Mouse (Mus musculus) forebrain, embryonic 11.5 days (tissue): ENCODE results near the gene Knop1. TPM values are rescaled to one million over a fixed set of nuclear protein-coding genes. Genes with fewer than 3 reads are reported as not detected.

Source experiments
- ATAC-seq: fragments of 200-750 bp; cut with Nextera tagmentation; replicated peaks from 2 replicates; pipeline ENCODE4 v1.8.0; 2017; ENCODE audit warnings: moderate TSS enrichment; ENCODE audit not compliant: low FRiP score
- DNase-seq: peaks from one replicate; pipeline ENCODE4 v3.0.0-alpha.2; 2017; ENCODE audit warnings: low spot score
- H3K27ac ChIP-seq: fragments of 300-500 bp; sonication (generic); 2 replicates; pipeline ENCODE4 v1.5.1; 2014; ENCODE audit warnings: low read depth, low read length
- H3K27me3 ChIP-seq: fragments of 300-500 bp; sonication (generic); 2 replicates; pipeline ENCODE4 v1.6.1; 2014; ENCODE audit warnings: mild to moderate bottlenecking, low read length, mixed read lengths; ENCODE audit not compliant: control insufficient read depth, insufficient read depth
- H3K36me3 ChIP-seq: fragments of 300-500 bp; sonication (generic); 2 replicates; pipeline ENCODE4 v1.6.1; 2014; ENCODE audit warnings: mild to moderate bottlenecking, low read length, moderate library complexity, mixed read lengths; ENCODE audit not compliant: control insufficient read depth, insufficient read depth
- H3K4me1 ChIP-seq: fragments of 300-500 bp; sonication (generic); replicated peaks from 2 replicates; pipeline ENCODE4 v1.6.1; 2014; ENCODE audit warnings: low read length, mixed read lengths; ENCODE audit not compliant: control insufficient read depth, insufficient read depth
- H3K4me2 ChIP-seq: fragments of 300-500 bp; sonication (generic); 2 replicates; pipeline ENCODE4 v1.6.1; 2014; ENCODE audit warnings: low read depth, mild to moderate bottlenecking, low read length, moderate library complexity, mixed read lengths; ENCODE audit not compliant: severe bottlenecking
- H3K4me3 ChIP-seq: fragments of 300-500 bp; sonication (generic); 2 replicates; pipeline ENCODE4 v1.5.1; 2014; ENCODE audit warnings: low read depth, low read length
- H3K9ac ChIP-seq: fragments of 300-500 bp; sonication (generic); 2 replicates; pipeline ENCODE4 v1.6.1; 2014; ENCODE audit warnings: low read length
- H3K9me3 ChIP-seq: fragments of 300-500 bp; sonication (generic); 2 replicates; pipeline ENCODE4 v1.6.1; 2016; ENCODE audit warnings: low read length, mixed read lengths; ENCODE audit not compliant: control insufficient read depth
- WGBS: fragments of 180-500 bp; shearing (Covaris S2); extraction: QIAGEN DNeasy Blood & Tissue Kit; methylation state at CpG from one replicate; pipeline ENCODE4 v1.1.7; 2014; 5-methylcytosine and 5-hydroxymethylcytosine counted together
- polyA plus RNA-seq: library from polyadenylated mRNA; unstranded; fragments of >200 nt; fragmentation: Nextera tagmentation; extraction: Ambion mirVana; gene quantifications from 2 replicates; pipeline ENCODE4 v1.2.1, GENCODE M21; 2014

Gene Knop1
- polyA plus RNA-seq, 1 experiment from 2014 or later: 127 TPM

DNA sequence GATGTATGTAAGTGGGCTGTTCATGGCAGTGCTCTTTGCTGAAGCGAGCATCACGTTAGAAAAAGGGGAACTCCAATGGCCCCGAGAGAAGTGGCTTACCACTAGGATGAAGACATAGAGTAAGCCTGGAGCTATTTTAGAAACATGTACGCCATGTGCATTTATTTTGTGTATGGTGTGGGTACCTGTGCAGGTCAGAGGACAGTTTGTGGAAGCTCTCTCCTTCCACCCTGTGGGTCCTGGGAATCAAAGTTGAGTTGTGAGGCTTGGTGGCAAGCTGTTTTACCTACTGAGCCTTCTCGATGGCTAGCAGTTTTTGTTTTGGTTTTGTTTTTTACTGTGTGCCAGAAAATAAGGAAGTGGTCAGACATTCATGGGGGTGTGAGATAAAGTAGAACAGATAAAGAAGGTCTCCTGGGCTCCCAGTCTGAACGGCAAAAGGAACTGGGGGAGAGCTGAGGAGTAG is 57.9 kb downstream of the Knop1 start:
- H3K36me3 ChIP-seq: no peaks in the 10 kb centered on the region; the same call in 1 of the 2 replicates
- H3K27me3 ChIP-seq: no peaks in the 10 kb centered on the region
- ATAC-seq: no peak
- WGBS: 92% methylated on average over 6 of the region's 6 CpGs
- H3K4me1 ChIP-seq: no peaks in the 10 kb centered on the region
- no peak for DNase-seq
- no peak overlapping the region for H3K4me2 ChIP-seq
- no peak overlapping the region for H3K9ac ChIP-seq
- H3K9me3 ChIP-seq: no peaks in the 10 kb centered on the region
- no peak overlapping the region for H3K27ac ChIP-seq
- no peak overlapping the region for H3K4me3 ChIP-seq

DNA sequence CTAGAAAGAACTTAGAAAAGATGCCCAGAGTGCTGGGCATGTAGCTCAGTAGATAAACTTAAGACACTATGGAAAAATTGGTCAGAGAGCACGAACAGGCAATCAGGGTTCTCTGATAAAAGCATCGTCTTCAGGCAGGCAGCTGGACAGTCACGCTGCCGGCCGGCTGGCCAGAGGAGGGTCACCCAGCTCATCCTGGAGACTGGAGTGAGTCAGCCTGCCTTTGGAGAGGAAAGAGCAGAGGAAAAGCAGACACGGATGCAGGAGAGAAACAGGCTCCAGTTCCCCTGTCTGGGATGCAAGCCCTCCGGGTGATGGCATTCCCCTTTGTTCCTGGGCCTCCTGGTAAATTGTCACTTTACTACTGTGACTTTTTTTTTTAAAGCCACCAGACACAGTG is 58.5 kb downstream of the Knop1 start:
- H3K9me3 ChIP-seq: no peaks in the 10 kb centered on the region
- no peak overlapping the region for H3K27ac ChIP-seq
- H3K4me1 ChIP-seq: no peaks in the 10 kb centered on the region
- H3K4me2 ChIP-seq: no peak overlapping the region
- H3K4me3 ChIP-seq: no peak overlapping the region
- no peak overlapping the region for H3K9ac ChIP-seq
- H3K36me3 ChIP-seq: no peaks in the 10 kb centered on the region; the same call in 1 of the 2 replicates
- no peak for ATAC-seq
- H3K27me3 ChIP-seq: no peaks in the 10 kb centered on the region
- DNase-seq: no peak
- 92% methylated on average over 7 of the region's 7 CpGs for WGBS

DNA sequence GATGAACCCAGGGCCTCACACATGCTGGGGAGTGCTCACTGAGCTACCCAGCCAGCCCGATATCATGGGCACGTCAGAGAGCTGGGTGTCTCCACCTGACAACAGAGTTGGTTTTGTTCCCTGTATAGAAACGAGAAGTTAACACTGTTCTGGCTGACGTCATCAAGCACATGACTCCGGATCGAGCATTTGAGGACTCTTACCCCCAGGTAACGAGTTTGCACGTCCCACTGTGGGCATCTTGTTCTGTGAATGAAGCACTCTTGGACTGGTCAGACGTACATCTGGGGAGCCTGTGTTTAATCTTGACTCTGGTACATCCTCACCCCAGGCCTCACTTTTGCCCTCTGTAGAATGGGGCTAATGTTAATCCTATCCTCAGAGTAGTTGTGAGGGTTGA is 59.2 kb downstream of the Knop1 start:
- Histone ChIP-seq H3K27ac (no peak overlapping the region), H3K4me1 (no peaks in the 10 kb centered on the region), H3K4me2 (no peak overlapping the region), H3K4me3 (no peak overlapping the region), H3K9me3 (no peaks in the 10 kb centered on the region), H3K27me3 (no peaks in the 10 kb centered on the region), H3K36me3 (no peaks in the 10 kb centered on the region; the same call in 1 of the 2 replicates), H3K9ac (no peak overlapping the region)
- 93% methylated on average over 9 of the region's 9 CpGs for WGBS
- DNase-seq: no peak
- no peak for ATAC-seq

DNA sequence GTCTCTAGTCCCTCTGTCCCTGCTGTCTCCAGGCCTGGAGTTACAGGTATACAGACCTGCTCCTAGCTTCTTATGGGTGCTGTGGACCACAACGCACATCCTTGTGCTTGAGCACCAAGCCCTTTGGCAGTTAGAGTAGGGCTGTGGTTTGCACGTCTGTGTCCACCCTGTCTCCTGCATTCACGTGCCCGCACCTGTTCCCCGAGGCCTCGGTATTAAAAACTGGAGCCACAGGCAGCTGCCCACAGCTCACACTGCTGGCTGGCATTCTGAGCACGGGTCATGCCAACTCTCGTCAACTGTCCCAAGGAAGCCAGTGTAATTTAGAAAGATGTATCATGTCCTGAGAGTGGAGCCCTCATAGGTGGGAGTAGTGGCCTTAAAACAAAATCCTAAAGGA is 60.3 kb downstream of the Knop1 start:
- Histone ChIP-seq H3K27me3 (no peaks in the 10 kb centered on the region), H3K4me3 (no peak overlapping the region), H3K9ac (no peak overlapping the region), H3K4me1 (no peaks in the 10 kb centered on the region), H3K36me3 (no peaks in the 10 kb centered on the region), H3K27ac (no peak overlapping the region), H3K4me2 (no peak overlapping the region), H3K9me3 (no peaks in the 10 kb centered on the region)
- DNase-seq (no peak), ATAC-seq (no peak)
- WGBS: 93% methylated on average over 8 of the region's 8 CpGs

DNA sequence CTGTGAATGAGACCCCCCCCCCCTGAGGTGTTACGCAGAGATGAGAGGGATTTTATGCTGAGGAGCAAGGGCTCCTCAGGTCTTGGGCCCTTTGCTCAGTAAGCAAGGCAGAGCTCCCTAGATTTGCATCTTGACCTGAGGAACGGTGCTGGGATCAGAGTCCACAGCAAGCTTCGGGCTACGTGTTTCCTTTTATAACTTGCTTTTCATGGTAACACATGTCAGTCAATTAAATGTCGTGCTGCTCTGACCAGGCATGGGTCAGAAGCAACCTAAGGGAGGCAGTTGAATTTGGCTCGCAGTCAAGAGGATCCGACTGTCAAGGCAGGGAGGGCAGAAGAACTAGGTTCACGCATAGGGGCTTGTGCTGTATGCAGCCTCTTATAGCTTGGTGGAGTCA is 62.2 kb downstream of the Knop1 start:
- Histone ChIP-seq H3K36me3 (no peaks in the 10 kb centered on the region), H3K27me3 (no peaks in the 10 kb centered on the region), H3K27ac (no peak overlapping the region), H3K9ac (no peak overlapping the region), H3K4me2 (no peak overlapping the region), H3K4me3 (no peak overlapping the region), H3K9me3 (no peaks in the 10 kb centered on the region), H3K4me1 (no peaks in the 10 kb centered on the region)
- ATAC-seq (no peak), DNase-seq (no peak)
- WGBS: 90% methylated on average over 8 of the region's 8 CpGs

Other genes starting within 250 kb of the Knop1 start
- 97.7 and 104 TPM in 2 replicates for gene Gde1, start 150.5 kb downstream of the Knop1 start, polyA plus RNA-seq
- gene Ccp110, start 143.7 kb downstream of the Knop1 start, polyA plus RNA-seq: 26.8 and 28.0 TPM in 2 replicates
- gene Vps35l, start 116.0 kb downstream of the Knop1 start, polyA plus RNA-seq: 74.9 and 75.2 TPM in 2 replicates
- gene Iqck, start 502 bp downstream of the Knop1 start, polyA plus RNA-seq: 2.8 and 3.3 TPM in 2 replicates
- 18.1 and 19.8 TPM in 2 replicates for gene Gprc5b, start 139.0 kb upstream of the Knop1 start, polyA plus RNA-seq